Mouse (Mus musculus) kidney, adult 8-10 months (tissue): ENCODE measurements at regions not wholly inside any gene's neighbourhood (a gene's known extent, or its start where the extent isn't known, plus 50 kb on each side); places are given as distances from the start of the nearest gene placed in this dataset.

Experiments used
- DNase-seq, 2 experiments: peaks; one replicate each; pipeline ENCODE4 v3.0.0; 2022

GRCm38 (mm10) chr13:69439486-69439885, 94.1 kb upstream of the Nsun2 start:
- DNase-seq, result no peak

- DNase-seq, result no peak
These were observed 91.7 kb upstream of the Nsun2 start for GRCm38 (mm10) chr13:69441798-69442197.

- no peak for DNase-seq
These were observed 87.9 kb upstream of the Nsun2 start for GRCm38 (mm10) chr13:69445611-69446010.
